Mouse (Mus musculus): ENCODE results near the gene Smok3c. TPM values are rescaled to one million over a fixed set of nuclear protein-coding genes. Genes with fewer than 3 reads are reported as not detected.

Smok3c gene
- total and polyA plus RNA-seq, 3 experiments = not detected

- dilution Hi-C loops (cut with MboI; ENCODE audit: extremely low pct_ligation_motif_present, extremely low pct_unique_long_range_greater_than_20kb, low sequenced_read_pairs) (no loop called here), in situ Hi-C loops (cut with MboI; ENCODE audit: low pct_ligation_motif_present, low pct_unique_long_range_greater_than_20kb, low sequenced_read_pairs) (no loop called here)
- Histone ChIP-seq H3K27me3 (replicated peaks) (peaks cover 14% of the 10 kb centered on the region), H3K9me3 (replicated peaks; ENCODE audit: low read length) (peaks cover 2% of the 10 kb centered on the region), H3K36me3 (replicated peaks in 1 of 2; ENCODE audit: control insufficient read depth in 1 of 2, insufficient read depth in 1 of 2, low read length in 1 of 2) (no peaks in the 10 kb centered on the region), H3K79me2 (replicated peaks; ENCODE audit: control insufficient read depth, extremely low read depth, insufficient read depth, poor library complexity, severe bottlenecking) (no peaks in the 10 kb centered on the region), H3K4me3 (replicated peaks in 1 of 3; ENCODE audit: low read depth in 2 of 3, low read length in 2 of 3, poor library complexity in 1 of 3) (no peak overlapping the region), H3K9ac (ENCODE audit: insufficient read depth, low read depth) (no peak overlapping the region), H3K27ac (ENCODE audit: insufficient read depth, low read depth) (no peak overlapping the region), H3K4me2 (ENCODE audit: insufficient read depth, low read depth, poor library complexity, severe bottlenecking) (no peak overlapping the region), H3K4me1 (ENCODE audit: control insufficient read depth in 1 of 2, insufficient read depth in 2 of 2) (peaks cover 0 to 3% of the 10 kb centered on the region in 2 experiments; a peak in 1 of 4 replicates)
- TF ChIP-seq USF2 (conservative IDR thresholded peaks at IDR 0.05; ENCODE audit: low read depth, low read length) (no peak), POLR2AphosphoS2 (IDR thresholded peaks at IDR 0.05; ENCODE audit: low read depth, low read length) (no peak), KAT2A (IDR thresholded peaks at IDR 0.05; ENCODE audit: insufficient replicate concordance, low read length) (no peak), ZMIZ1 (IDR thresholded peaks at IDR 0.05; ENCODE audit: low read depth, low read length) (no peak), POLR2A (IDR thresholded peaks at IDR 0.05; ENCODE audit: low read depth, low read length) (no peak), E2F4 (IDR thresholded peaks at IDR 0.05; ENCODE audit: insufficient replicate concordance, low read depth, low read length) (no peak), MAZ (IDR thresholded peaks at IDR 0.05; ENCODE audit: low read depth, low read length) (no peak), USF1 (IDR thresholded peaks at IDR 0.05; ENCODE audit: low read depth, low read length) (no peak), JUN (IDR thresholded peaks at IDR 0.05; ENCODE audit: insufficient read depth, low read depth, low read length) (no peak), MEF2A (IDR thresholded peaks at IDR 0.05; ENCODE audit: borderline replicate concordance, low read depth, low read length) (no peak), UBTF (IDR thresholded peaks at IDR 0.05; ENCODE audit: low read depth, low read length) (no peak), JUND (conservative IDR thresholded peaks at IDR 0.05; ENCODE audit: low read depth, low read length) (no peak)
- DNase-seq (ENCODE audit: extremely low read depth) = no peak
Measured at GRCm38 (mm10) chr5:138076148-138076547, 23.2 kb downstream of the Smok3c start.

GRCm38 (mm10) chr5:138080456-138080855, 27.5 kb downstream of the Smok3c start:
- peaks cover 5% of the 10 kb centered on the region for H3K79me2 ChIP-seq (replicated peaks; ENCODE audit: control insufficient read depth, extremely low read depth, insufficient read depth, poor library complexity, severe bottlenecking)
- no peak overlapping the region for H3K9ac ChIP-seq (ENCODE audit: insufficient read depth, low read depth)
- no peaks in the 10 kb centered on the region for H3K36me3 ChIP-seq (replicated peaks in 1 of 2; ENCODE audit: control insufficient read depth in 1 of 2, insufficient read depth in 1 of 2, low read length in 1 of 2)
- peaks cover 11% of the 10 kb centered on the region for H3K27me3 ChIP-seq (replicated peaks)
- TF ChIP-seq USF1 (IDR thresholded peaks at IDR 0.05; ENCODE audit: low read depth, low read length) (no peak), TCF12 (IDR thresholded peaks at IDR 0.05; ENCODE audit: low read depth, low read length) (no peak)
- dilution Hi-C loops (cut with MboI; ENCODE audit: extremely low pct_ligation_motif_present, extremely low pct_unique_long_range_greater_than_20kb, low sequenced_read_pairs) (no loop called here), in situ Hi-C loops (cut with MboI; ENCODE audit: low pct_ligation_motif_present, low pct_unique_long_range_greater_than_20kb, low sequenced_read_pairs) (no loop called here)
- H3K4me2 ChIP-seq (ENCODE audit: insufficient read depth, low read depth, poor library complexity, severe bottlenecking) = no peak overlapping the region
- H3K9me3 ChIP-seq (replicated peaks; ENCODE audit: low read length) = peaks cover 2% of the 10 kb centered on the region
- no peak for DNase-seq (ENCODE audit: extremely low read depth)
- no peak overlapping the region for H3K4me3 ChIP-seq (replicated peaks in 1 of 3; ENCODE audit: low read depth in 2 of 3, low read length in 2 of 3, poor library complexity in 1 of 3)
- peaks cover 0 to 17% of the 10 kb centered on the region in 2 experiments; a peak in 2 of 4 replicates for H3K4me1 ChIP-seq (ENCODE audit: control insufficient read depth in 1 of 2, insufficient read depth in 2 of 2)
- H3K27ac ChIP-seq (ENCODE audit: insufficient read depth, low read depth) = no peak overlapping the region

GRCm38 (mm10) chr5:138081446-138081845, 28.5 kb downstream of the Smok3c start:
- peaks cover 2% of the 10 kb centered on the region for H3K27me3 ChIP-seq (replicated peaks)
- DNase-seq (ENCODE audit: extremely low read depth) = peak; percentile 24
- H3K4me2 ChIP-seq (ENCODE audit: insufficient read depth, low read depth, poor library complexity, severe bottlenecking) = no peak overlapping the region
- H3K9ac ChIP-seq (ENCODE audit: insufficient read depth, low read depth) = no peak overlapping the region
- H3K9me3 ChIP-seq (replicated peaks; ENCODE audit: low read length) = peaks cover 2% of the 10 kb centered on the region
- H3K27ac ChIP-seq (ENCODE audit: insufficient read depth, low read depth) = no peak overlapping the region
- dilution Hi-C loops (cut with MboI; ENCODE audit: extremely low pct_ligation_motif_present, extremely low pct_unique_long_range_greater_than_20kb, low sequenced_read_pairs) = no loop called here
- no peak overlapping the region for H3K4me3 ChIP-seq (replicated peaks in 1 of 3; ENCODE audit: low read depth in 2 of 3, low read length in 2 of 3, poor library complexity in 1 of 3)
- in situ Hi-C loops (cut with MboI; ENCODE audit: low pct_ligation_motif_present, low pct_unique_long_range_greater_than_20kb, low sequenced_read_pairs) = no loop called here
- peaks cover 0 to 23% of the 10 kb centered on the region in 2 experiments; a peak in 2 of 4 replicates for H3K4me1 ChIP-seq (ENCODE audit: control insufficient read depth in 1 of 2, insufficient read depth in 2 of 2)
- H3K79me2 ChIP-seq (replicated peaks; ENCODE audit: control insufficient read depth, extremely low read depth, insufficient read depth, poor library complexity, severe bottlenecking) = peaks cover 13% of the 10 kb centered on the region
- TF ChIP-seq HCFC1 (IDR thresholded peaks at IDR 0.05; ENCODE audit: low read depth, low read length) (no peak), MXI1 (IDR thresholded peaks at IDR 0.05; ENCODE audit: low read depth, low read length) (no peak), ELF1 (IDR thresholded peaks at IDR 0.05; ENCODE audit: low read depth, low read length) (0 out of 2 replicates have a peak, but pooled peaks have one; percentile 15), E2F4 (IDR thresholded peaks at IDR 0.05; ENCODE audit: insufficient replicate concordance, low read depth, low read length) (no peak)
- no peaks in the 10 kb centered on the region for H3K36me3 ChIP-seq (replicated peaks in 1 of 2; ENCODE audit: control insufficient read depth in 1 of 2, insufficient read depth in 1 of 2, low read length in 1 of 2)
